Mouse (Mus musculus) MEL (cell line): ENCODE data around the gene Cox4i2. TPM values are rescaled to one million over a fixed set of nuclear protein-coding genes. Genes with fewer than 3 reads are reported as not detected.

Experiments
- DNase-seq: peaks from one replicate; pipeline ENCODE4 v3.0.0; 2011; ENCODE audit warnings: low read depth, low spot score
- H3K27ac ChIP-seq: 2 replicates; pipeline ENCODE4 v1.5.1; 2012; ENCODE audit warnings: low read depth, mild to moderate bottlenecking, control low read depth, low read length, moderate library complexity; ENCODE audit not compliant: control insufficient read depth
- H3K27me3 ChIP-seq, 2 experiments: fragments of 150-350 bp in 1 of 2; sonication (generic) in 1 of 2; 2 replicates each; pipeline ENCODE4 v1.6.1; 2012; ENCODE audit warnings: low read length in 2 of 2, mild to moderate bottlenecking in 2 of 2, improper control_type of control experiment in 1 of 2, moderate library complexity in 1 of 2; ENCODE audit not compliant: insufficient read depth in 2 of 2, control insufficient read depth in 1 of 2
- H3K36me3 ChIP-seq, 2 experiments: 2 replicates each; pipeline ENCODE4 v1.6.1; 2012 to 2014; ENCODE audit warnings: low read length in 2 of 2, improper control_type of control experiment in 1 of 2, inconsistent platforms in 1 of 2, mild to moderate bottlenecking in 1 of 2; ENCODE audit not compliant: insufficient read depth in 2 of 2, control insufficient read depth in 1 of 2
- H3K4me1 ChIP-seq, 2 experiments: fragments of 150-350 bp in 1 of 2; sonication (generic) in 1 of 2; 2 replicates each; pipeline ENCODE4 v1.6.1; 2012; ENCODE audit warnings: low read length in 2 of 2, improper control_type of control experiment in 1 of 2, mild to moderate bottlenecking in 1 of 2; ENCODE audit not compliant: insufficient read depth in 2 of 2, control insufficient read depth in 1 of 2
- H3K4me3 ChIP-seq, 2 experiments: fragments of 150-350 bp in 1 of 2; sonication (generic) in 1 of 2; 2 replicates each; pipeline ENCODE4 v1.5.1; 2012; ENCODE audit warnings: low read depth in 2 of 2, low read length in 2 of 2, mild to moderate bottlenecking in 2 of 2, moderate library complexity in 2 of 2, control low read depth in 1 of 2, improper control_type of control experiment in 1 of 2; ENCODE audit not compliant: control insufficient read depth in 1 of 2, insufficient read depth in 1 of 2
- H3K79me2 ChIP-seq: 2 replicates; pipeline ENCODE4 v1.6.1; 2012; ENCODE audit warnings: mild to moderate bottlenecking, low read length, moderate library complexity; ENCODE audit not compliant: control insufficient read depth, poor library complexity, insufficient read depth
- H3K9ac ChIP-seq: 2 replicates; pipeline ENCODE4 v1.6.1; 2012; ENCODE audit warnings: low read depth, mild to moderate bottlenecking, control low read depth, low read length, moderate library complexity; ENCODE audit not compliant: control insufficient read depth, poor library complexity, severe bottlenecking
- H3K9me3 ChIP-seq: fragments of 150-350 bp; sonication (generic); replicated peaks from 2 replicates; pipeline ENCODE4 v1.6.1; 2012; ENCODE audit warnings: mild to moderate bottlenecking, low read length, improper control_type of control experiment, moderate library complexity; ENCODE audit not compliant: insufficient read depth
- BHLHE40 ChIP-seq: IDR thresholded peaks from 2 replicates; pipeline ENCODE4 v1.6.1; 2012; ENCODE audit warnings: low read depth, mild to moderate bottlenecking, inconsistent platforms, low read length, improper control_type of control experiment, borderline replicate concordance
- CHD1 ChIP-seq: IDR thresholded peaks from 2 replicates; pipeline ENCODE4 v1.6.1; 2012; ENCODE audit warnings: low read depth, mild to moderate bottlenecking, inconsistent platforms, low read length, improper control_type of control experiment
- CHD2 ChIP-seq: IDR thresholded peaks from 2 replicates; pipeline ENCODE4 v1.6.1; 2011; ENCODE audit warnings: low read length, improper control_type of control experiment
- CTCF ChIP-seq, 3 experiments: IDR thresholded peaks in 2 of 3; conservative IDR thresholded peaks in 1 of 3; 2 replicates each; pipeline ENCODE4 v1.5.1; 2011 to 2012; ENCODE audit warnings: low read length in 3 of 3, low read depth in 2 of 3, mild to moderate bottlenecking in 2 of 3, improper control_type of control experiment in 1 of 3, inconsistent platforms in 1 of 3, mixed read lengths in 1 of 3, moderate library complexity in 1 of 3; ENCODE audit not compliant: control insufficient read depth in 1 of 3, insufficient read depth in 1 of 3, poor library complexity in 1 of 3, severe bottlenecking in 1 of 3
- ELF1 ChIP-seq: IDR thresholded peaks from 2 replicates; pipeline ENCODE4 v1.6.1; 2014; ENCODE audit warnings: low read depth, mild to moderate bottlenecking, inconsistent platforms, low read length, improper control_type of control experiment, moderate library complexity
- ETS1 ChIP-seq: IDR thresholded peaks from 2 replicates; pipeline ENCODE4 v1.6.1; 2012; ENCODE audit warnings: low read depth, mild to moderate bottlenecking, inconsistent platforms, low read length, improper control_type of control experiment, moderate library complexity
- HCFC1 ChIP-seq: IDR thresholded peaks from 2 replicates; pipeline ENCODE4 v1.6.1; 2012; ENCODE audit warnings: low read depth, mild to moderate bottlenecking, inconsistent platforms, low read length, improper control_type of control experiment, moderate library complexity
- JUND ChIP-seq: IDR thresholded peaks from 2 replicates; pipeline ENCODE4 v1.6.1; 2011; ENCODE audit warnings: low read depth, mild to moderate bottlenecking, improper control_type of control experiment, low read length
- MAFK ChIP-seq: IDR thresholded peaks from 2 replicates; pipeline ENCODE4 v1.6.1; 2011; ENCODE audit warnings: low read depth, mild to moderate bottlenecking, low read length, improper control_type of control experiment, borderline replicate concordance
- MAZ ChIP-seq: IDR thresholded peaks from 2 replicates; pipeline ENCODE4 v1.6.1; 2012; ENCODE audit warnings: low read depth, mild to moderate bottlenecking, inconsistent platforms, low read length, improper control_type of control experiment
- MYB ChIP-seq: IDR thresholded peaks from 2 replicates; pipeline ENCODE4 v1.6.1; 2011; ENCODE audit warnings: mild to moderate bottlenecking, low read depth, low read length, improper control_type of control experiment
- MYC ChIP-seq: IDR thresholded peaks from 2 replicates; pipeline ENCODE4 v1.6.1; 2011; ENCODE audit warnings: low read depth, mild to moderate bottlenecking, low read length, improper control_type of control experiment, moderate library complexity
- NELFE ChIP-seq: IDR thresholded peaks from 2 replicates; pipeline ENCODE4 v1.6.1; 2011; ENCODE audit warnings: low read depth, low read length, improper control_type of control experiment
- POLR2A ChIP-seq, 2 experiments: IDR thresholded peaks; 2 replicates each; pipeline ENCODE4 v1.6.1; 2011 to 2012; ENCODE audit warnings: low read length in 2 of 2, mild to moderate bottlenecking in 2 of 2, control low read depth in 1 of 2, improper control_type of control experiment in 1 of 2, low read depth in 1 of 2, moderate library complexity in 1 of 2; ENCODE audit not compliant: control insufficient read depth in 1 of 2, insufficient read depth in 1 of 2, poor library complexity in 1 of 2
- POLR2AphosphoS5 ChIP-seq: IDR thresholded peaks from 2 replicates; pipeline ENCODE4 v1.6.1; 2012; ENCODE audit warnings: low read depth, borderline replicate concordance, mild to moderate bottlenecking, inconsistent platforms, low read length, moderate library complexity, mixed read lengths
- RCOR1 ChIP-seq: IDR thresholded peaks from 2 replicates; pipeline ENCODE4 v1.6.1; 2012; ENCODE audit warnings: low read depth, mild to moderate bottlenecking, inconsistent platforms, low read length, improper control_type of control experiment
- SIN3A ChIP-seq: IDR thresholded peaks from 2 replicates; pipeline ENCODE4 v1.6.1; 2012; ENCODE audit warnings: low read length, improper control_type of control experiment, inconsistent platforms
- TAL1 ChIP-seq: IDR thresholded peaks from 2 replicates; pipeline ENCODE4 v1.6.1; 2012; ENCODE audit warnings: mild to moderate bottlenecking, inconsistent platforms, low read length, moderate library complexity, mixed read lengths
- USF1 ChIP-seq: IDR thresholded peaks from 2 replicates; pipeline ENCODE4 v1.6.1; 2014; ENCODE audit warnings: low read depth, mild to moderate bottlenecking, inconsistent platforms, low read length, improper control_type of control experiment, moderate library complexity
- ZMIZ1 ChIP-seq: IDR thresholded peaks from 2 replicates; pipeline ENCODE4 v1.6.1; 2012; ENCODE audit warnings: low read depth, mild to moderate bottlenecking, inconsistent platforms, low read length, improper control_type of control experiment, moderate library complexity
- polyA plus RNA-seq, 2 experiments: library from polyadenylated mRNA; stranded (reverse) in 1 of 2; unstranded in 1 of 2; fragments of >175 nt in 1 of 2; fragments of >200 nt in 1 of 2; gene quantifications; 2 replicates each; pipeline versions ENCODE4 v1.2.1 to v1.2.4; 2012; ENCODE audit warnings: low replicate concordance in 2 of 2, low read depth in 1 of 2; ENCODE audit not compliant: insufficient read length in 2 of 2, insufficient read depth in 1 of 2, missing spikeins in 1 of 2
- total RNA-seq: library from RNA; depleted of rRNA; stranded (reverse); fragments of 300-350 nt; gene quantifications from 2 replicates; pipeline ENCODE4 v1.2.3, GENCODE M21; 2012

Cox4i2 gene
- total and polyA plus RNA-seq, 3 experiments, result 0.17 TPM; not detected in 2

DNA sequence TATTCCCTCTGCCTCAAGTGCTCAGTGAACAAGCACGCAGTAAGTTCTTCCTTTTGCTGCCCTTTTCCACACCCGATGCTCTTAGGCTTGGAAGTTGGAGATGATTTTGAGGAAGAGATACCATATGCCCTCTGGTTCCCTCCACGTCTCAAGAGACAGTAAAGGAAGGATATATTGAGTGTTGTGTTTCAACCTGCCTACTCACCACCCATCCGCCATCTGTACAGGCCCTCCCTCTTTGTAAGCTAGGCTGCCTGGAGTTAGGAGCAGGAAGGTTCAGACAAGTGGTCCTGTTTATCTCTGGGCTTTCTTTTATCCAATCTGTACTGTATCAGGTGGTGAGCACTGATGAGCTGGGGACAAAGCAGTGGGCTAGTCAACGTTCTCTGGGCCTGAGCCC, 39.4 kb downstream of the Cox4i2 start:
- H3K79me2 ChIP-seq, result no peaks in the 10 kb centered on the region
- no peaks in the 10 kb centered on the region for H3K27me3 ChIP-seq
- no peaks in the 10 kb centered on the region for H3K9me3 ChIP-seq
- peaks cover 7 to 26% of the 10 kb centered on the region in 2 experiments for H3K4me1 ChIP-seq
- DNase-seq, result no peak
- no peak for TF ChIP-seq MAZ
- no peak for TF ChIP-seq TAL1
- TF ChIP-seq RCOR1, result no peak
- no peak for TF ChIP-seq ELF1
- TF ChIP-seq MYB, result no peak
- no peak for TF ChIP-seq NELFE
- TF ChIP-seq POLR2A (IDR thresholded peaks at IDR 0.05; ENCODE audit: control insufficient read depth in 1 of 2, insufficient read depth in 1 of 2, low read depth in 1 of 2, low read length in 2 of 2, poor library complexity in 1 of 2), result no peak
- no peak for TF ChIP-seq ETS1
- TF ChIP-seq CTCF (IDR thresholded peaks at IDR 0.05 in 2 of 3, conservative IDR thresholded peaks at IDR 0.05 in 1 of 3; ENCODE audit: control insufficient read depth in 1 of 3, insufficient read depth in 1 of 3, low read depth in 2 of 3, low read length in 3 of 3, poor library complexity in 1 of 3, severe bottlenecking in 1 of 3), result no peak
- no peak for TF ChIP-seq BHLHE40
- no peak for TF ChIP-seq CHD1
- no peak for TF ChIP-seq USF1
- no peak for TF ChIP-seq ZMIZ1
- no peak for TF ChIP-seq JUND
- H3K36me3 ChIP-seq, result peaks cover 0 to 22% of the 10 kb centered on the region in 2 experiments; a peak in 2 of 4 replicates
- no peak overlapping the region for H3K4me3 ChIP-seq
- H3K9ac ChIP-seq, result no peak overlapping the region
- no peak overlapping the region for H3K27ac ChIP-seq

DNA sequence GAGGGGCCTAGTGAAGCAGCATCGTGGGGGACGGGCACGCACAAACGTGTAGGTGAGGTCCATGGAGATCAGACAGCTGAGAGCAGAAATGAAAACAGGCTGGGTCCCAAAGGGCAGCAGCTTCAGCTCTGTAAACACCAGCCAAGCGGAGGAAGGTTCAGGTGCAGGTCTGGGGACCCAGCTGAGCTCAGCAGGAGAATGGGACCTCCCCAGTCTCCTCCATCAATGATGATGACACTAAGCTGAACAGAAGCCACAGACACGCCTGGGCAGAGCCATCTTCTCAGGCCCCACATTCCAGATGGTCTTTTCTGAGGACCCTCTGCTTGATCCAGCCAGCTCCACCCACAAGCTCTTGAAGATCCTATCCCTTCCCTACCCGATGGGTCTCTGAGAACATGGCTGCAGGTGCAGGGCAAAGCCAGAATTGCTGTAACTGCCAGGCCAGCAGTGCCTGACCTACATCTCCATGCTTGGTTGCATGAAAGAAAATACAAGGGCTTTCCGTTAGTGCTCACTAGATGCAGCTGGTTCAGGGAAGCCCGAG, 40.4 kb downstream of the Cox4i2 start:
- H3K9me3 ChIP-seq, result no peaks in the 10 kb centered on the region
- no peak overlapping the region for H3K4me3 ChIP-seq
- H3K9ac ChIP-seq, result no peak overlapping the region
- TF ChIP-seq CHD2 (no peak), RCOR1 (no peak), HCFC1 (no peak), MYC (no peak), MYB (no peak), POLR2AphosphoS5 (no peak), USF1 (no peak), SIN3A (no peak), JUND (no peak), MAFK (no peak)
- H3K4me1 ChIP-seq, result peaks cover 4 to 17% of the 10 kb centered on the region in 2 experiments
- no peaks in the 10 kb centered on the region for H3K79me2 ChIP-seq
- no peak for DNase-seq
- H3K36me3 ChIP-seq, result peaks cover 0 to 18% of the 10 kb centered on the region in 2 experiments; a peak in 2 of 4 replicates
- H3K27me3 ChIP-seq, result no peaks in the 10 kb centered on the region
- H3K27ac ChIP-seq, result no peak overlapping the region
